Mouse (Mus musculus): ENCODE data around the gene Deaf1. TPM values are rescaled to one million over a fixed set of nuclear protein-coding genes. Genes with fewer than 3 reads are reported as not detected.
A peak's percentile ranks its signal among the peaks of the same experiment; 100 is the strongest.

Gene Deaf1
- total and polyA plus RNA-seq, 2 experiments from 2014 or later = 218 to 237 TPM

GRCm38 (mm10) chr7:141302702-141303268 lies 24.7 kb downstream of the Deaf1 start:
- Histone ChIP-seq H3K4me3 (ENCODE audit: low read length) (no peak overlapping the region), H3K9ac (replicated peaks; ENCODE audit: low read length) (no peak overlapping the region), H3K27ac (no peak overlapping the region), H3K4me2 (ENCODE audit: low read depth, low read length) (no peak overlapping the region), H3K4me1 (ENCODE audit: insufficient read depth, low read length) (no peaks in the 10 kb centered on the region), H3K36me3 (ENCODE audit: insufficient read depth, low read length) (peaks cover 74% of the 10 kb centered on the region), H3K9me3 (ENCODE audit: low read length) (no peaks in the 10 kb centered on the region), H3K27me3 (ENCODE audit: insufficient read depth, low read length) (no peaks in the 10 kb centered on the region)
- ATAC-seq (no peak), DNase-seq (ENCODE audit: low spot score) (no peak)
- WGBS = 88% methylated on average over 1 of the region's 1 CpGs
- TF ChIP-seq CTCF (IDR thresholded peaks at IDR 0.05; ENCODE audit: low read depth) = no peak

GRCm38 (mm10) chr7:141301386-141301785 lies 26.1 kb downstream of the Deaf1 start:
- no peak overlapping the region for H3K4me3 ChIP-seq (ENCODE audit: low read length)
- TF ChIP-seq CTCF (IDR thresholded peaks at IDR 0.05; ENCODE audit: low read depth) = no peak
- 88% methylated on average over 9 of the region's 9 CpGs for WGBS
- H3K9ac ChIP-seq (replicated peaks; ENCODE audit: low read length) = no peak overlapping the region
- H3K36me3 ChIP-seq (ENCODE audit: insufficient read depth, low read length) = peaks cover 61% of the 10 kb centered on the region
- DNase-seq (ENCODE audit: low spot score) = no peak
- H3K27me3 ChIP-seq (ENCODE audit: insufficient read depth, low read length) = no peaks in the 10 kb centered on the region
- ATAC-seq = no peak
- H3K4me2 ChIP-seq (ENCODE audit: low read depth, low read length) = no peak overlapping the region
- no peaks in the 10 kb centered on the region for H3K4me1 ChIP-seq (ENCODE audit: insufficient read depth, low read length)
- no peaks in the 10 kb centered on the region for H3K9me3 ChIP-seq (ENCODE audit: low read length)
- H3K27ac ChIP-seq = no peak overlapping the region

- WGBS = 94% methylated on average over 8 of the region's 8 CpGs
- Histone ChIP-seq H3K36me3 (ENCODE audit: insufficient read depth, low read length) (peaks cover 42% of the 10 kb centered on the region), H3K27ac (no peak overlapping the region), H3K9me3 (ENCODE audit: low read length) (no peaks in the 10 kb centered on the region), H3K4me3 (ENCODE audit: low read length) (no peak overlapping the region), H3K4me2 (ENCODE audit: low read depth, low read length) (no peak overlapping the region), H3K4me1 (ENCODE audit: insufficient read depth, low read length) (no peaks in the 10 kb centered on the region), H3K9ac (replicated peaks; ENCODE audit: low read length) (no peak overlapping the region), H3K27me3 (ENCODE audit: insufficient read depth, low read length) (peaks cover 16% of the 10 kb centered on the region)
- DNase-seq (ENCODE audit: low spot score) (no peak), ATAC-seq (no peak)
- TF ChIP-seq CTCF (IDR thresholded peaks at IDR 0.05; ENCODE audit: low read depth) = no peak
Measured at GRCm38 (mm10) chr7:141299175-141299574, 28.3 kb downstream of the Deaf1 start.

GRCm38 (mm10) chr7:141297926-141298650 lies 29.4 kb downstream of the Deaf1 start:
- DNase-seq (ENCODE audit: low spot score) (no peak), ATAC-seq (no peak)
- Histone ChIP-seq H3K4me1 (ENCODE audit: insufficient read depth, low read length) (peaks cover 7% of the 10 kb centered on the region), H3K9ac (replicated peaks; ENCODE audit: low read length) (no peak overlapping the region), H3K9me3 (ENCODE audit: low read length) (no peaks in the 10 kb centered on the region), H3K27ac (no peak overlapping the region), H3K4me2 (ENCODE audit: low read depth, low read length) (no peak overlapping the region), H3K36me3 (ENCODE audit: insufficient read depth, low read length) (peaks cover 32% of the 10 kb centered on the region), H3K27me3 (ENCODE audit: insufficient read depth, low read length) (peaks cover 23% of the 10 kb centered on the region), H3K4me3 (ENCODE audit: low read length) (no peak overlapping the region)
- no peak for TF ChIP-seq CTCF (IDR thresholded peaks at IDR 0.05; ENCODE audit: low read depth)
- 65% methylated on average over 3 of the region's 3 CpGs for WGBS

GRCm38 (mm10) chr7:141294479-141294878 lies 33.0 kb downstream of the Deaf1 start:
- Histone ChIP-seq H3K9ac (replicated peaks; ENCODE audit: low read length) (no peak overlapping the region), H3K4me1 (ENCODE audit: insufficient read depth, low read length) (peaks cover 7% of the 10 kb centered on the region), H3K9me3 (ENCODE audit: low read length) (no peaks in the 10 kb centered on the region), H3K27ac (no peak overlapping the region), H3K36me3 (ENCODE audit: insufficient read depth, low read length) (no peaks in the 10 kb centered on the region), H3K4me2 (ENCODE audit: low read depth, low read length) (peak overlapping the region; percentile 65), H3K27me3 (ENCODE audit: insufficient read depth, low read length) (peaks cover 31% of the 10 kb centered on the region), H3K4me3 (ENCODE audit: low read length) (peak overlapping the region; percentile 35)
- TF ChIP-seq CTCF (IDR thresholded peaks at IDR 0.05; ENCODE audit: low read depth) = no peak
- 7% methylated on average over 22 of the region's 22 CpGs for WGBS
- no peak for ATAC-seq
- DNase-seq (ENCODE audit: low spot score) = no peak

- DNase-seq (ENCODE audit: low spot score) (peak; percentile 57), ATAC-seq (peak; percentile 33; the same call in 1 of the 2 replicates)
- under 1% methylated on average over 53 of the region's 53 CpGs for WGBS
Measured at GRCm38 (mm10) chr7:141293852-141294471, 33.5 kb downstream of the Deaf1 start.

More at GRCm38 (mm10) chr7:141293852-141294471, 33.5 kb downstream of the Deaf1 start:
- Histone ChIP-seq H3K4me1 (ENCODE audit: insufficient read depth, low read length) (peaks cover 7% of the 10 kb centered on the region), H3K27ac (no peak overlapping the region), H3K4me3 (ENCODE audit: low read length) (peak overlapping the region; percentile 35), H3K27me3 (ENCODE audit: insufficient read depth, low read length) (peaks cover 31% of the 10 kb centered on the region), H3K36me3 (ENCODE audit: insufficient read depth, low read length) (no peaks in the 10 kb centered on the region), H3K9me3 (ENCODE audit: low read length) (no peaks in the 10 kb centered on the region), H3K9ac (replicated peaks; ENCODE audit: low read length) (peak overlapping the region; percentile 21; the same call in 1 of the 2 replicates), H3K4me2 (ENCODE audit: low read depth, low read length) (peak overlapping the region; percentile 65)
- peak; percentile 38 for TF ChIP-seq CTCF (IDR thresholded peaks at IDR 0.05; ENCODE audit: low read depth)
